Mouse (Mus musculus): ENCODE results near the gene Ndrg3.
A peak's percentile ranks its signal among the peaks of the same experiment; 100 is the strongest.

Gene Ndrg3

DNA sequence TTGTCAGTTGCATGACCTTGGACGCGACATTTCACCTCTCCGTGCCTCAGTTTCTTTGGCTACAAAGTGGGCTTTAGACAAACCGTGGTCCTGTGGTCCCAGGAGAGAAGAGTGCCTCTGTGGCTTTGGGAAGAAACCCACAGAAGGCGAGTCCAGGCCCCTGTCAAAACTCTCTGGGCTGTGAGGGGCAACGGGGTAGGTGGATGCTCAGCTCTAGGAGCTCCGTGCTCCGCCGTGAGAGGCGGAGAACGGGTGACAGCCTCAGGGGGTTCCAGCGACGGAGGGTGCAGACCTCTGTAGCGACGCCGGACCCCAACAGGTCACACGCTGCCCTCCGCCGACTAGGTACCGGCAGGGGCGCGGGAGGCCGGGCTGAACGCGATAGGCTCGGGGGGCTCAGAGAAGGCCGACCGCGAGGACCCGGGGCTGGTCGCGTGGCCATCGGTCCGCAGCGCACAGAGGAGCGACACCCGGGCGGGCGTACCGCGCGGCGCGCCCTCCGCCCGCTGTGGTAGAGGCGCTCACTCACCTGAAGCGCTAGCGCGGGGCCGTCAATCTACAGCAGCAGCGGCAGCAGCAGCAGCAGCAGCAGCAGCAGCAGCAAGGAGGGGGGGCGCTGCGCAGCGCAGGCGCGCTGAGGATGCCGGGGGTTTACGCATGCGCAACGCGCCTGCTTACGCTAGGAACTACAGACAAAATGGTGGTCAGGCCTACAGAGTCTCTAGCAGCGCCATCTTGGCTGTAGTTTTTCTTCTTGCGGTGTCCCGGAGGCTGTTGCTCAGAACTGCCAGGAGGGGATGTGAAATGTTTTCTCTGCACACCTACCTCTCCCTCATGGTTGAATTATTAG is at the start of gene Ndrg3:
TSS of gene Ndrg3 (minus strand) at position 587 of the 850 bp plus-strand sequence.
- DNase-seq: peak; percentile 99

DNA sequence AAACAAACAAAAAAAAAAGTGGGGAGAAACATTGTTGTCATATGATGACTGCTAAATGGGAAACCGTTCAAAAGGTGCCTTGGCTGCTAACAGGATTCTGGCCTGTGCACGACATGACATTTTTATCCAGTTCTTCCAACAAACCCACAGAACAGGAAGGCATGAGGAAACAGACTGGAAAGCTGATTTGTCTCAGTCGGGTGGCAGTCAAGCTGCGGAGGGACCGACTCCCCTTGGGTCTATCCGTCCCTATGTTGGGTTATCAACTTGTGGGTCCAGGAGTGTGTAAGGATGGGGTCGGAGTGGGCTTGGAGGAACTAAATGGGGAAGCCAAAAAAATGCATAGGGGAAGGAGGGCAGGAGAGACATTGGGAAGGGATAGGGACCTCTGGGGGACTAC is 49.6 kb upstream of the Ndrg3 start:
- DNase-seq: no peak

GRCm38 (mm10) chr2:157040649-157041046 is 48.8 kb upstream of the Ndrg3 start:
- DNase-seq: no peak

GRCm38 (mm10) chr2:157039900-157040648 is 48.2 kb upstream of the Ndrg3 start:
- peak; percentile 73 for DNase-seq

DNA sequence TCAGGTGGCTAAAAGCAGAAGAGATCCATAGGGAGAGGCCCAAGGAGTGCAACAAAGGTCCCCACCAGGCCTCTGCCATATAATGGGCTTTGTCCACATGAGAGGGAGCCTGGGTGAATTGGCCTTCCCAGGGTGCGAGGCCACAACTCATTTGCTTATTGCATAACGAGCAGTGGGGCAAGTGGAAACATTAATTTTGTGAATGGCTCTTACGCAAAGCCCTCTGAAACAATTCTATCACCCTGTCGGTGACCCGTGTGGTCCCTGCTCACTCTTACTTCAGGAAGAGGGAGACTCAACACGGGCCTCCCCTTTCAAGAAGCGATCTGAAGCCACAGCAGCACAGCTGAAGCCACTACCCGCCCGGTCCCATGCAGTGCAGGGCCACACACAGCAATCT is 45.4 kb upstream of the Ndrg3 start:
- no peak for DNase-seq

GRCm38 (mm10) chr2:157036400-157036799 is 44.5 kb upstream of the Ndrg3 start:
- no peak for DNase-seq

GRCm38 (mm10) chr2:157035371-157035770 is 43.5 kb upstream of the Ndrg3 start:
- DNase-seq: peak; percentile 88

DNA sequence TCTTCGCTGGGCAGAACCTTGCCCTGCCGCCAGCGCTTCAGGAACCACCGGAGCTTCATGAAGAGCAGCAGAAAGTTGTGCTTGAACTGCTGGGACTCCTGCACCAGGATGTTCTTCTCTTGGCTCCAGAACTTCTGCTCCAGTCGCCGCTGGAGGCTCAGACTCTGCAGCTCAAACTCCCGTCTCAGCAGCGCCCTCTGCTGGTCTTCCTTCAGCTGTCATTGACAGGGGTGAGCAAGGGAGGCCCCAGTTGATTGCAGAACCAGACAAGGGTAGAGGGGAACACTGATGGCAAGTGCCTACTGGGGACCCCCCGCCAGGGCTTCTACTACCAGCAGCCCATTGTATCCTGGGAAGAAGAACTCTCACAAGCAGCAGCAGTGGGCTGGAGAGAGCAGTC is 38.9 kb upstream of the Ndrg3 start:
- peak; percentile 82 for DNase-seq

GRCm38 (mm10) chr2:157028261-157028660 is 36.4 kb upstream of the Ndrg3 start:
- peak; percentile 70 for DNase-seq

DNA sequence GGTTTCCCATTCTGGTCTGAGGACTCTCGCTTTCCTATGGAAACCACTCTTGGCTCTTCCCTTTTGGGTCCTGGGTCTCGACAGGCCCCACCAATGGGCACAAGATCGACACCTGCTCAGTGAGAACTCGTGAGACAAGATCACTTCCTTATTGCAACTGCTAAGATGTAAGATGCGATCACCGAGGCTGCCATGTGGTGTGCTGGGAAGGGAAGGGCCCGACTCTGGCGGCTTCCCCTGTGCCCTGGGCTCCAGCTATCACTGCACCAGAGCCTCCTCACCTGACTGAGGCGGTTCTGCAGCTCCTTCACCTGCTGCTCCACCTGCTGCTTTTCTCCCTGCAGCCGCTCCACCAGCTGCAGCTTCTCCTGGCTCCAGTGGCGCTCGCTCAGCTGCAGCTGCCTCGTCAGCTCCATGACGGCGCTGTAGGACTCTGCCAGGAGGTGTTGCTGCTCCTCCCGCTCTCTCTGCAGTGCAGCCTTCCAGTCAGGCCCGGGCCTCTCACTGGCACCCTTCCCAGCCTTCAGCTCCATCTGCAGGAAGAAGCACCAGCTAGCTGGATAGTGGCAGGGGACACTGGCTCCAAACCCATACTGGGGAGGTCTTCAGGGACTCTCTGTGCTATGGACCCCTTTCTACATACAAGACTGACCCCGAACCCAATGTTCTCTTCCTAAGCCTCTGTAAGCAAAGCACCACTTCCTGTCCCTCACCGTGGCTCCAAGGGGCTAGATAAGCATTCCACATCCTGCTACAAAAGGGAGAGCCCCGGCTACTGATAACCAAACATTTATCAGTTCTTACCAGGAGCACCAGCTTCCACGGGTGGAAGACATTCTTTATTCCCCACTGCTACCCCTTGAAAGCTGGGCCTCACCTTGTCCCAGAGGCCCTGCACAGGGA is 35.5 kb upstream of the Ndrg3 start:
- DNase-seq: peak; percentile 86

DNA sequence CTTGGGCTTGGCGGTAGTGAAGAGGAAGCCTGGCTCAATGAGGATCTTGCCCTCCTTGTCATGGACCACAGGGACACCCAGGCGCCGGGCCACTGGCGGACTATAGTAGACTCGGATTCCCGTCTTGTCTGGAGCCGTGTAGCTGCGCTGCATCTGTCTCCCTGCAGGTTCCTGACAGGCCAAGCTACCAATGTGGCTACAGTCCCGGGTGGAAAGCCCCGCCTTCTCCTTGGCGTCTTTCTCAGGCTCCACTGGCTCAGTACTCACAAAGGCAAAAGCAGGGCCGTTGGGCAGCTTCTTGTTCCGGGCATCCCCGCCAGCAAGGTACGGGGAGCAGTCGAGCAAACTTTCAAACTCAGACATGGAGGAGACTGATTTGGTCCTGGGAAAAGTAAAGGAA is 29.3 kb upstream of the Ndrg3 start:
- DNase-seq: no peak

GRCm38 (mm10) chr2:157019228-157019627 is 27.4 kb upstream of the Ndrg3 start:
- no peak for DNase-seq

- peak; percentile 52 for DNase-seq
Measured at GRCm38 (mm10) chr2:157016529-157017270, 24.8 kb upstream of the Ndrg3 start.

DNA sequence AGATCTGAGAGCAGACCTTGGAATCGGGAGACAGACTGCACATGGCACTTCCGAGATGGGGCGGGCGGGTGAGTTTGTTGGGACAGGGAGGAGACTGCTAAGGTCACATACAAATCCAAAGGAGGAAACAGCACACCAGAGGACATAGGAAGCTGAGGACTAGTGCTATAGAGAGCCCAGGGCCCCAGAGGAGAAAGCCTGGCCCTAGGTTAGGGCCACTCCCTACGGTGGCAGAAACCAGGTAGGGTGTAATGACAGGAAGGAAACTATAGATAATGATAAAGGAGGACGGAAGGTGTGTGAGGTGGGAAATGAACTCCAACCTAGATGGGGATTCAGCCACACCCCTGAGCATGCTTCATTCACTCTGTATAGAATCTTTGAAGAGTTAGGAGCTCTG is 20.5 kb upstream of the Ndrg3 start:
- no peak for DNase-seq

GRCm38 (mm10) chr2:157010634-157011310 is 18.9 kb upstream of the Ndrg3 start:
- DNase-seq: no peak

DNA sequence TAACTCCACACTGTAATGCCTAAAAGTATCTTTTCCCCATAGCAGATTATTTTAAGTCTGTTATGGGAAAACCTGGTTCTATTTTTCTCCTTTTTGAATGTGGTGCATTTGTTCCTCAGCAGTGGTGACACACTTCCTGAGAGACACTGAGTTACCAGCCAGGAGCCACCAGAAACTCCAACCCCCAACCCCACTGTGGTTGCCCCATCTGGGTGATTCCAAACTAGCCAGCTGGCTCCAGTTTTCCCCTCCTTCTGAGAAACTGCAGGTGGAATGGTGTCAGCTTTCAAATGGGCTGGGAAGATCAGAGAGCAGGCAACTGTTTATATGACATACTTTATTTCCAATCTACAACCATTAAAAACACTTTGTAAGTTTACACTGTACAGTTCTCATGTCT is 18.3 kb upstream of the Ndrg3 start:
- no peak for DNase-seq

DNA sequence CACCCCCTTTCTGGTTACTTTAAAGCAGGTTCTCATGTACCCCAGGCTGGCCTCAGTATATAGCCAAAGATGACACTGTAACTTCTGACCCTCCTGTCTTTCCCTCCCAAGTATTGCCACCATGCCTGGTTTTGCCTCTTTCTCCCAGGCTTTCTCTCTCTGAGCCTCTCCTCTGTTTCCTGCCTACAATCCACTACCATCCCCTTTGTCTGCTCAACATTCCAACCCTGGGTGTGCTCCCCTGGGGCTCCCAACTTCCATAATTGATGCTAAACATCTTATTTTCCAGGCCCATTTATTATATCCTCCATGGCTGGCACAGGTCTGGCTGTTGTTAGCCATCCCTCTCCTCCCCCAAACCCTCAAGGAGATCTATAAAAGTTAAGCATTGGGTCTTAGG is 16.7 kb upstream of the Ndrg3 start:
- no peak for DNase-seq

DNA sequence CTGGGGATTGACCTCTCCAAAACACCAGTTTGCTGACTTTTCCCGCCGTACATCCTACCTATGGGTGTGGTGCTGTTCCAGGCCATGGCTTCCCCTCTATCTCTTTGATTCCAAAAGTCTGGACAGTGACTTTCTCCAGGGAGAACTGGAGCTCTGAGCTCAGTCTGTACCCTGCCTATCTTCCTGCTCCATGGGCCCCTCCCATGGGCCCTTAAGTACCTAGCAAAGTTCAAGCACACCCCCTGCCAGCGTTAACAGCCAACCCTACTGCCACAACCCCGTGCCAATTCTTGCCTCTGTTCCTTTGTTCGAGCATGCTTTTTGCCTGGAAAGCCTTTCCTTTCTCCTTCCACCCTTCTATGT is 15.4 kb upstream of the Ndrg3 start:
- DNase-seq: no peak

DNA sequence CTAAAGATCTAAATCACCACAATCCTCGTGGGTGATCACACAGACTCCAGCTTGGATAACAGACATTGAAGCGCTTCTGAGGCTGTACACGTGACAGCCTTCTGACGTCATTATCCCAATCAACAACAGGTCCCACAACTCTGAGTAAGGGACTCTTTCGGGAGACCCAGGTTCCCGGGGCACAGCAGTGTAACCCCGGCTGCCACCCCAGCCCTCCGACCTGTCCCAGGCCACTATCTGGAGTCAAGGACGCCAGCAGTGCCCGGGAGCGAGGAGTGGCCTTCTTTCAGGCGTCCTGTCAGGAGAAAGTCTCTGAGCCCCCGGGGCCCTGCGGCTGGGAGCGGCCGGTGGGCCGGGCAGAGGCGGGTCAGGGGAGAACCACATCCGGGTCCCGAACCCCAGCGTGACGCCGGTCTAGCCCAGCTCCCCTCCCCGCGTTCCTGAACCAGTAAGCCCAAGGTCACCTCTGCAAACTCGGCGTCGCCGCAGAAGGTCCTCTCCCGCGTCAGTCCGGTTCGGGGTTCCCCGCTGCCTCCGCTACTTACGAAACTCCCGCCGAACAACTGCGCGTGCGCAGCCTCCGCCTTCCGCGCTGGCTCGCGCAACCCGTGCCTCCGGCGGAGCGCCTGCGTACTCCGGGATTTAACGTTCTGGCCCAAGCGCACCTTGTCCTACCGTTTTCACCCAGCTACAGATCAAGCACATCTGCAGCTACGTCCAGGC is 14.8 kb upstream of the Ndrg3 start, which contains the start of gene Dsn1:
TSS of gene Dsn1 (minus strand) at position 644 of the 723 bp plus-strand sequence.
- peak; percentile 86 for DNase-seq

GRCm38 (mm10) chr2:157002321-157002720 is 10.5 kb upstream of the Ndrg3 start:
- no peak for DNase-seq

DNA sequence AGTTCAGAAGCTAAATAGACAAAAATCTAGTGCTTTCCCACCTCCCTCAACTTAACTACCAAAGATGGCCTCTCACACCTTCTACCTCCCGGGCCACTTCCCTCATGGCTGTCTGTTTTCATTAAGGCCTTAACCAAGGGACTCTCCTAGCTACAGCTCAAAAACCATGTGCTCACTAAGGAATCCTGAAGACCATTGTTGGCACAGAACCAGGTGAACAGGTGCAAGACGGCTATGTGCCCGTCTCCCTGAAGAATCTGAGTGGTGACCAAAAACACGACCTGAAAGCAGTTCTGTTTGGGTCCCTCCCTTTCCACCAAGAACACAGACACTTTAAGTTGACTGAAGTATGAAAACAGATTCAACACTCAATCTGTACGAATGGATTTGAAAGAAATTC is 6.4 kb upstream of the Ndrg3 start:
- peak; percentile 69 for DNase-seq

Data from cerebellum, adult 11-12 months (tissue).